Mouse (Mus musculus): ENCODE results near the gene Qrsl1.
A peak's percentile ranks its signal among the peaks of the same experiment; 100 is the strongest.
"Not testable (repeated sequence)": the region's sequence is repeated elsewhere in the genome, so short reads cannot be mapped to it uniquely, and the experiment has no call there.

DNA sequence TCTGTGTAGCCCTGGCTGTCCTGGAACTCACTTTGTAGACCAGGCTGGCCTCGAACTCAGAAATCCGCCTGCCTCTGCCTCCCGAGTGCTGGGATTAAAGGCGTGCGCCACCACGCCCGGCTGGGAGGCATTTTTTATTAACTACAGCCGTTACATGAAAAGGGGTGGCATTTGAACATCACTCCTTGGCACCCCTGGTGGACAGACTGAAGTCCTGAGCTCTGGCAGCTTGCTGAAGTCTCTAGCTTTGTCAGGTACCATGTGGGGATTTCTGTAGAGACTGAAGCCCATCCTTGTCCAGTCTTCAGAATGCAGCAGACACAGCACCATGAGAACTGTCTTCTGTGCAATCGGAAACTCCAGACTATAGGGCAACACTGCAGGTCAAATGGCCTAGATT is 24.2 kb upstream of the Qrsl1 start:
- peak; percentile 14; the same call in 1 of the 2 replicates for TF ChIP-seq CTCF (IDR thresholded peaks at IDR 0.05; ENCODE audit: low read depth)
- TF ChIP-seq EP300 (optimal IDR thresholded peaks at IDR 0.05) = not testable (repeated sequence)

All from stomach, postnatal 0 days (tissue).